Mouse (Mus musculus): ENCODE data around the gene Cuzd1.

- TF ChIP-seq HCFC1 (IDR thresholded peaks at IDR 0.05; ENCODE audit: borderline replicate concordance, insufficient read depth, low read length): no peak
- TF ChIP-seq MAFK (IDR thresholded peaks at IDR 0.05; ENCODE audit: insufficient read depth, low read depth, low read length): no peak
- no peak for TF ChIP-seq CHD2 (IDR thresholded peaks at IDR 0.05; ENCODE audit: low read depth, low read length)
- TF ChIP-seq ZNF384 (IDR thresholded peaks at IDR 0.05; ENCODE audit: low read depth, low read length): no peak
- TF ChIP-seq ZC3H11A (IDR thresholded peaks at IDR 0.05; ENCODE audit: borderline replicate concordance, low read depth, low read length): no peak
These were observed 61.1 kb downstream of the Cuzd1 start for GRCm38 (mm10) chr7:131260946-131261345.

Data from ES-E14 (cell line).